Mouse (Mus musculus): ENCODE data around the gene Gas7. TPM values are rescaled to one million over a fixed set of nuclear protein-coding genes. Genes with fewer than 3 reads are reported as not detected.

The Gas7 gene
- total RNA-seq, 2 experiments from 2014 or later = 563 to 593 TPM

DNA sequence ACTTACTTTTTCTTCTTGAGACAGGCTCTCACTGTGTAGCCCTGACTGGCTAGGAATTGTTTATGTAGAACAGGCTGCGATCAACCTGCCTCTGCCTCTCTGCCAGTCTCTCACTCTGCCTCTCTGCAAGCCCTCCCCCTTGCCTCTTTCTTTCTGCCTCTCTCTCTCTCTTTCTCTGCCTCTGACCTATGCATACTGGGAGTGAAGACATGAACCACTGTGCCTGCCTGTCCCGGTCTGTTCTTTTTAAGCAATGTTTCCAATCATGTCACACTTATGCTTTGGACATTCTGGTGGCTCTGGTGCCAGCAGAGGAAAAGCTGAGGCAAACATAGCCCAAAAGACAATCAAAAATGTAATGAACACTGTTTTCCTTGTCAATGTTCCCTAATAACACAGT, 69.5 kb downstream of the Gas7 start:
- intact Hi-C loops (cut with DNase I) = loop anchor here (5.0 kb wide), 1 partner anchor 73 kb away; no protein-coding TSS in a partner anchor
- no peak for DNase-seq (ENCODE audit: low spot score in 2 of 2)

- intact Hi-C loops (cut with DNase I) = loop anchor here (5.0 kb wide), 1 partner anchor 71 kb away; no protein-coding TSS in a partner anchor
- DNase-seq (ENCODE audit: low spot score in 2 of 2) = no peak
These were observed 70.6 kb downstream of the Gas7 start for GRCm38 (mm10) chr11:67525841-67526240.

DNA sequence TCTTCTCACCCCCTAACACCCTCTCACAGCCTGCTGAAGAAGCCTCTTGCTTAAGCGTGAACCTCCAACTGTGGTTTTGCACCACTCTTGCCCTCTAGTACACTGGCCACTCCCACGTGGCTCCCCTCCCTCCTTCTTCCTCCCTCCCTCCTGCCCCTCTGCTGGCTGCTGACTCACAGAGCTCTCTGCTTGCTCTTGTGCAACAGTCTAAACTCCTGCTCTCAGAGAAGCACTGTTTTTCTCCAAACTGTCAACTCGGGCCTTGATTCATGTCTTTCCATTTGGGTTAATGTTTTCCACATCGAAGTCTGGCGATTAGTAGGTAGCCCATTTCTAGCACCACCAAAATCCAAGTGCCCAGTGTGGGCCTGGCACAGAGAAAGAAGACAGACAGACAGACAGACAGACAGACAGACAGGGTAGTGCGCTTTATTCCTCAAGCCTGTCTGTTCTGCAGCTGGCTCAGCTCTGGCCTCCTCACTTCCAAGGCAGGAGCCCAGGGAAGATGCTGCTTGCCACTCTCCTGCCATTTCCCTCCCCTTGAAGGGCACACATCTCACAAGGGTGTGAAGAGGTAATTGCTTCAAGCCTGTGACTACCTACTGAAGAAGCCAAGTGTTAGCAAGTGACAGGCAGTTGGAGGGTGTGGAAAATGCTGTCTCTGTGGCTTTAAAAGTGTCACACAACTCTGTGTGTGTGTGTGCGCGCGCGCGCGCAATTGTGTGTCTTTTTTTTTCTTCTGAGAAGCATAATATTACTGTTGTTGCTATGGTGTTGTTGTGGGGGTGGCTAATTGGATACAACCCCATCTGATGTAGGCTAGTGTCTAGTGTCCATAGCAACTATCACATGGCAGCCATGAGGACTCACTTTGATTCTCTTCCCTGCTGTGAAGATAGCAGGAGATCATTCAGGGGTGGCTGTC, 71.6 kb downstream of the Gas7 start:
- intact Hi-C loops (cut with DNase I) = loop anchor here (5.0 kb wide), 1 partner anchor 70 kb away; no protein-coding TSS in a partner anchor
- peak; percentile 47 to 75 for DNase-seq (ENCODE audit: low spot score in 2 of 2)

GRCm38 (mm10) chr11:67531286-67531685, 76.0 kb downstream of the Gas7 start:
- no peak for DNase-seq (ENCODE audit: low spot score in 2 of 2)
- intact Hi-C loops (cut with DNase I) = no loop called here

- intact Hi-C loops (cut with DNase I) = no loop called here
- DNase-seq (ENCODE audit: low spot score in 2 of 2) = no peak
These were observed 76.8 kb downstream of the Gas7 start for GRCm38 (mm10) chr11:67531926-67532565.

GRCm38 (mm10) chr11:67532728-67533127, 77.5 kb downstream of the Gas7 start:
- no peak for DNase-seq (ENCODE audit: low spot score in 2 of 2)
- intact Hi-C loops (cut with DNase I) = no loop called here

DNA sequence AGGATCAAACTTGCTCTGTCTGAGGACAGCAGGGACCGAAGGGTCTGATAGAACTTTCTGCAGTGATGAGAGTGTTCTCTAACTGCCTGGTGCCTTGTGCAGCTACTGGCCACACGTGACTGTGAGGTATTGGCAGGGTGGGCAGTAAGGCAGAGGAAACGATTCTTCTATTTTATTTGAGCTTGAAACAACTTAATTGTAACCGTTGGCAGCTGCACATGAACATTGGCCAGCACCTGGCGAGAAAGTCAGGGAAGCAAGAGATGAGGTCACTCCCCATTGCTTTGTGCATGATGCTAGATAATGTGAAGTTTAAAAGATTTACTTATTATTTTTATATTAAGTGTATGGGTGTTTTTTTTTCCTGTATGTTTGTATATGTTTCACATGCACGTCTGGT, 77.9 kb downstream of the Gas7 start:
- no peak for DNase-seq (ENCODE audit: low spot score in 2 of 2)
- intact Hi-C loops (cut with DNase I) = no loop called here

DNA sequence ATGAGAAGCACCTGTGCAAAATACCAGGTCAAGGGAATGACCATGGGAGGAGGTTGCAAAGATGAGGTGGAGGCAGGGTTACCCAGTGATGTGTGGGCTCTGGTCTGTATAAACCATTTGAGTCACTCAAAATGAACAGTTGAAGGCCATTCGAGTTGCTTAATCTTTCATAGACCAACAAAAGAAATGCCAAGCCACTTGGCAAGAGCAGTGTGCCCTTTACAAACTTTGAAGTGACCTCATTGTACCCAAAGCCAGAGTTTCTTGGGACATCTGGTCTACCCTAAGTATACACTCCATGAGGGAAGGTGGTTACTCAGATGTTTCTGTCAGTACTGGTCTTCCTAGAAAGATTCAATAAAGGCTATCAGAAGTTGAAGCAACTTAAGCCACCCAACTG, 80.5 kb downstream of the Gas7 start:
- DNase-seq (ENCODE audit: low spot score in 2 of 2) = no peak
- intact Hi-C loops (cut with DNase I) = no loop called here

DNA sequence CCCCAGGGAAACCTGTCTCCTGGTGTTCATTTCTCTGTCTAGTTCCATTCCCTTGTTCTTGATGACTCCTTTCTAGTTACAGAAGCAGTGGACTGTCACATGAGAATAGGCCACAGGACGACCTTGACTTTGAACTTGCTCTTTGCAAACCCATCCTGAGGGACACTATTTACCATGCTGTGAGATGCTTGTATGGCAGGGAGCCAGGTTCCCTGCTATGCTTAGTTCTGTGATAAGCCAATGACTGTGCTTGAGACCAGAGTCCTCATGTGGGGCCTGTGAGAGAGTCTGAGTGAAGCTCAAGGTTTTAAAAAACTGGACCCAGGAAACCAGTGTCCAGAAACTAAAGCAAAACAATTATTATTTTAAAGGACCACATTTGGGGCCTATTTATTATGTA, 81.2 kb downstream of the Gas7 start:
- no peak for DNase-seq (ENCODE audit: low spot score in 2 of 2)
- intact Hi-C loops (cut with DNase I) = no loop called here

- no peak for DNase-seq (ENCODE audit: low spot score in 2 of 2)
- intact Hi-C loops (cut with DNase I) = no loop called here
These were observed 82.1 kb downstream of the Gas7 start for GRCm38 (mm10) chr11:67537353-67537752.

DNA sequence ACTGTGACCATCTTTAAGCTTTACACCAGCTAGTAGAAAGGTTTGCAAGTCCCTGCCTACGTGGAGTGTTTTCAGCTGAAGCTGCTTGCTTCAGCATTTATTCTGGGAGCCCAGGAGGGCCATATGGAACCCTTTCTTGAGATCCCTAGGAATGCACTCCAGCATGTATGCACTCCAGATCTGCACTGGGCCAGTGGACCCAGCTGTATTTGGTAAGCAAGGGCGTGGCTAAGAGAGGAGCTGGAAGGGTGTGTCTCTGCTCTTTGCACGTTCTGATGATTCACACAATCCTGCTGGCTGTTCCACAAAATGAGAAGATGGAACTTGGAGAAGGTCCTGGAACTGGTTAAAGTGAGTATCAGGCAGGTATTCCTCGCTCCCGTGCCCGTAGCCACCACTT, 83.3 kb downstream of the Gas7 start:
- intact Hi-C loops (cut with DNase I) = no loop called here
- DNase-seq (ENCODE audit: low spot score in 2 of 2) = no peak

GRCm38 (mm10) chr11:67544656-67545432, 89.6 kb downstream of the Gas7 start:
- DNase-seq (ENCODE audit: low spot score in 2 of 2) = no peak

DNA sequence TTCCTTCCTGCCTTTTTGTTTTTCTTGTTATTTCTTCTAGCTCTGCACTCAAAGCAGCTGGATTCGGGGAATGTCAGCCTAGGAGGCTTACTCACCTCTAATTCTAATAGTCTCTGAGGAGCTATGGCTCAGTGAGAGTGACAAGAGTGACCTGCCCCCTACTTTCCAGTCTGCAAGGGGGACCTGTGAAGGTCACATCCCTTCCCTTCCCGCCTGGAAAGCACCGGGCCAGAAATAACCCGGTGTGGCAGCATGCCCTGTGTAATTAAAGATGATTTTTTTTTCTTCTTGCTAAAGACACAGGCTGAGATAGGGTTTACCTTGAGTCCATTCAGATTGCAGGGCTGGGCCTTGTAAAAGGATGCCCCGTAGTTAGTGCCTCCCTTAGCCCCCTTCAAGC, 91.3 kb downstream of the Gas7 start:
- DNase-seq (ENCODE audit: low spot score in 2 of 2) = no peak
- intact Hi-C loops (cut with DNase I) = loop anchor here (10.0 kb wide), 1 partner anchor 98 kb away; no protein-coding TSS in a partner anchor

More at GRCm38 (mm10) chr11:67544656-67545432, 89.6 kb downstream of the Gas7 start:
- intact Hi-C loops (cut with DNase I) = loop anchor here (10.0 kb wide), 1 partner anchor 100 kb away; no protein-coding TSS in a partner anchor

- DNase-seq (ENCODE audit: low spot score in 2 of 2) = peak in 1 of 2 experiments; percentile 65
- intact Hi-C loops (cut with DNase I) = loop anchor here (10.0 kb wide), 1 partner anchor 95 kb away; no protein-coding TSS in a partner anchor
These were observed 94.1 kb downstream of the Gas7 start for GRCm38 (mm10) chr11:67549306-67549705.

- no peak for DNase-seq (ENCODE audit: low spot score in 2 of 2)
- intact Hi-C loops (cut with DNase I) = loop anchor here (10.0 kb wide), 1 partner anchor 95 kb away; no protein-coding TSS in a partner anchor
These were observed 94.7 kb downstream of the Gas7 start for GRCm38 (mm10) chr11:67549762-67550488.

DNA sequence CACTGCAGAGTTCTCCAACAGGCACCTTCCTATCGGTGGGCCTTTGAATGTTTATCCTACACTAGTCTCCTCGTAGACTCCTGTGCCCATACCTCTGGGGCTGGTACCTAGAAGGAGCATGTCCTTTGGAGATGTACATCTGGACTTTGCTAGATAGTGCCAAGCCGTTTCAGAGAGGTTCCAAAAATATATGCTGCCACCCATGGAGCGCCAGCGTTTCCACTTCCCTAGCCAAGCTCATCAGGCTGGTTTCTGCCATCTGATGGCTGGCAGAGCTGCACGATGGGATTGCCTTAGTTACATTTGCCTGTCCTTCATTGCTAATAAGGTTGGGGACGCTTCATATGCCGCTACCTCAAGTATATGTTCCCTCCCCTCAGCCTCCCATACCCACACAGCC, 97.2 kb downstream of the Gas7 start:
- DNase-seq (ENCODE audit: low spot score in 2 of 2) = peak in 1 of 2 experiments; percentile 34

DNA sequence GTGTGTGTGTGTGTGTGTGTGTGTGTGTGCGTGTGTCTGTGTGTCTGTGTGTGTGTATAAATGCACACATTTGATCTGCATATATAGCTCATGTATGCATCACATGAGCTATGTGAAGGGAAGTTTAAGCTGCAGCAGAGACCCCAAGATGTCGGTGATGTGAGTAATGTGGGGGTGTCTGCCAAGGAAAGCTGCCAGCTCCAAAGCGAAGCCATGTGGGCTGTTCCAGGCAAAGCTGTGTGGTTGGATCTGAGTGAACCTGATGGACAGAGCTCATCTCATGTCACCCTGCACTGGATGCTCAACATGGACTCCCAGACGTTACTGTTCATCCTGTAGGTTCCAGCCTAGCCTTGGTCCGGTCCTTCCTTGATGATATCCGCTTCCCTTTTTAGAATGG, 99.0 kb downstream of the Gas7 start:
- intact Hi-C loops (cut with DNase I) = no loop called here

More for the DNA sequence above, 97.2 kb downstream of the Gas7 start:
- intact Hi-C loops (cut with DNase I) = no loop called here

DNA sequence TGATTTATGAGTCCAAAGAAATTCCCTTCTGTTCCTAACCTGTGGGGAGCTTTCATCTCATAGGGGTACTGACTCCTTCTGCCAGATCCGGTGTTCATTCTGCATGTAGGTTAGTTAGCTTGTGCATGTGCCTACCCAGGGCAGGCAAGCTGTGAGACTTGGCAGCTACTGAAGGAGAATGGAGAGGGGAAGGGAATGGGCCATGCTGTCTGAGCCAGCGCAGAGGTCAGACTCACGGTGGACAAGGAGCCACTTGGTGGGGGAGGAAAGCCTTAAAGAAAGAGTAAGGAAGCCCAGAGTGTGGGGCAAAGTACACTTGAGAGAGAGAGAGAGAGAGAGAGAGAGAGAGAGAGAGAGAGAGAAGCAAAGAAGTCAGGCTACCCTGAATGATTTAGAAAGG, 101.1 kb downstream of the Gas7 start:
- intact Hi-C loops (cut with DNase I) = no loop called here
- no peak for DNase-seq (ENCODE audit: low spot score in 2 of 2)

More for the DNA sequence above, 99.0 kb downstream of the Gas7 start:
- DNase-seq (ENCODE audit: low spot score in 2 of 2) = peak; percentile 55 to 70
